Mouse (Mus musculus) thymus, postnatal 4 days (tissue): ENCODE measurements around the gene Cdc42bpg.
"Not testable (repeated sequence)": the region's sequence is repeated elsewhere in the genome, so short reads cannot be mapped to it uniquely, and the experiment has no call there.

Experiments
- DNase-seq: peaks from one replicate; pipeline ENCODE4 v3.0.0; 2021

Gene Cdc42bpg

DNA sequence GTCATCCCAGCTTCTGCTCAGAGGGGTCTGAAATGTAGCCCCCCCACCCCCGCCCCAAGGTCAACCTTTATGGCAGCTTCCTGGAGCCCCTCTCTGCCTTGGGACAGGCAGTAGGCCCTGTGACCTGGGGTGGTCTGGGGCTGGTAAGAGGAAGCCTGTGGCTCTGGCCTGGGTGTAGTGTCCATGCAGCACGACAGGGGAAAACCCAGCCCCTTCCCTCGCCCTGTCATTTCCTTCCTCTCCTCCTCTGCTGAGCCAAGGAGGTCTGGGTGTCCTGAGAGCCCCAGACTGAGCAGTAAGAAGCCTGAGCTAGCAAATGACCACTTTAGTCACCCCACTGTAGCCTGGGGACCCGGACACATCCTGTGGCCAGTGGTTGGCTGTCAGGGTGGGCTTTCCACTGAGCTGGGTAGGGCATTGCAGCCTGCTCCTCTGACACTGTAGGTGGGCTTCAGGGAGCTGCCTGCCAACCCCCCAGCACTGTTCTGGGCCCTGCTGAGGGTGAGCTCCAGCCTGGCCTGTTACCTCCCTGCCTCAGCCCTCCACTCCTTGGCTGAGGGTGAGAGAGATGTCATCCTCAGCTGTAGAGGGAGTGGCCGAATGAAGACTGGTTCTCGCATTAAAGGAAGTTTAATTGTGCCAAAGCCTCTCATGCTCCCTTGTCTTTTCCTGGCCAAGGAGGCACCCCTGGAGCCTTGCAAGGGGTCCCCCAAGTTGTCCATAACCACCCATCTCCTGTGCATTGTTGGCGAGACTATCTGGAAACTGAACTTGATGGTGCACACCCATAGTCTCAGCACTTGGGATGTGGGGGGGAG is 6.6 kb upstream of the Cdc42bpg start:
- DNase-seq = no peak

DNA sequence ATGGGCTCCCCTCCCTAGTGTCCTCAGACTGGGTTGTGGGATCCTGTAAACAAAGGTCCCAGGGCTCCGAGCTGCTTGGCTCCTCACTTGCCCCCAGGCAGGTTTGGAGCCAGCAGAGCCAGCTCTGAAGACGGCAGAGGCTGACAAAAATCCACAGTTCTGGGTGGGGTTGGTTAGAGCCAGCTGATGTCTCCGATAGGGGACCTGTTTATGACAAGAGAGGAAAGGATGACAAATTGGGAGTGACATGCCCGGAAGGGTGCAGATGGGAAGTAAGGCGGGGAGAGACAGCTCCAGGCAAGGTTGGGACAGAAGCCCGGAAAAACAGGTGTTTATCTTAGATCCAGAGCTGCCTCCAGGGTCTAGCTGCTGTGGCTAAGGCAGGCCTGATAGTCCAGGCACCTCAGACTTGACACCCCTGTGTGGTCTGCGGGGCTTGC is 5.8 kb upstream of the Cdc42bpg start:
- DNase-seq = no peak

DNA sequence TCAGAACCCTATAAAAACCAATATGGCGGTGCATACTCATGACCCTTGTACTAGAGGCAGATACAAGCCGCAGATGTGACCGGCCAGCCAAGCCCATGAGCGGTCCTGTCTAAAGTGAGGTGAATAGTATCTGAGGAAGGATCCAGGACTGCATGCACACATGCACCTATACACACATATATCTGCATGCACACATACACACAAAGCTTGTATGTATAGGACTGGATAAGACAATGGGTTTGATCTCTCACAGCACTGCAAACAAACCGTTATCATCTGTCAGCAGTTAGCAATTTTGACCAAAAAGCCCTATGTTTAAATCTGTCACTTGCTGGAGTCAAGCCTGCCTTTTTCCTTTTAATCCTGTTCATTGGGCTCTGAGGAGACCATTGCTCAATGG is 4.1 kb upstream of the Cdc42bpg start:
- no peak for DNase-seq

DNA sequence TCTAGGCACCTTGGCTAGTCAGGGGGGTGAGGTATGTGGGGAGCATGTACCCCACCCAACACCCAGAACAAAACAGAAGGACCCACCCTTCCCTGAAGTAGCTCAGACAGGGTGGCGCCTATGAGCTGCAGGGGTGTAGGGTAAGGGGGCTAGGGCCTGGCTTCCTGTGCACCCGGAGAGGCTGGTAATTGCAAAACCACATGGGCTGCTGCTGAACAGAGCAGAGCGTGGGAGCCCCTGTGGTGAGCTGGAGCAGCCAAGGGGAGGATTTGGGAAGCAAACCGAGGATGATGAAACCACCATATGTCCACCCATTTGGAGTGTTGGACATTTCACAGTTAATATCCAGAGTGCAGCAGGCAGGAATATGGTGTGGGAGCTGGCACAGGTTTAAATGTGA is 3.7 kb upstream of the Cdc42bpg start:
- DNase-seq = peak; percentile 59

DNA sequence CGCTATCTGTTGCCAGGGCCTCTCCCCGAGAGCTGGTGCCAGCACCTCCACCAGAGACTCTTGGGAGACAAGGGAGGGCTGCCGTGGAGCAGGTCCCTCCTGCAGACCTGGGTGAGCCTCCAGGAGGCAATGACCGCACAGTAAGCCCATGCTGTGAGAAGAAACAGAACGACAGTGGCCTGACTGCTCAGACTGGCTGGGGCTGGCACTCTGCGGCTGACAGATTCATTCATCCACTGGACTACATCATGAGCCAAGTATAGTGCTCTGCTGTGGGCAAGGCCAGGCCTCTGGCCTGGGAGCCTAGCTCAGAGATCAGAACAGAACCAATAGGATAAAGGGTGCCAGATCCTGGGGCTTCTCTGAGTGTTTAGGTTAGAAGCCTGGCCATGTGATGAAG is 2.4 kb upstream of the Cdc42bpg start:
- no peak for DNase-seq

DNA sequence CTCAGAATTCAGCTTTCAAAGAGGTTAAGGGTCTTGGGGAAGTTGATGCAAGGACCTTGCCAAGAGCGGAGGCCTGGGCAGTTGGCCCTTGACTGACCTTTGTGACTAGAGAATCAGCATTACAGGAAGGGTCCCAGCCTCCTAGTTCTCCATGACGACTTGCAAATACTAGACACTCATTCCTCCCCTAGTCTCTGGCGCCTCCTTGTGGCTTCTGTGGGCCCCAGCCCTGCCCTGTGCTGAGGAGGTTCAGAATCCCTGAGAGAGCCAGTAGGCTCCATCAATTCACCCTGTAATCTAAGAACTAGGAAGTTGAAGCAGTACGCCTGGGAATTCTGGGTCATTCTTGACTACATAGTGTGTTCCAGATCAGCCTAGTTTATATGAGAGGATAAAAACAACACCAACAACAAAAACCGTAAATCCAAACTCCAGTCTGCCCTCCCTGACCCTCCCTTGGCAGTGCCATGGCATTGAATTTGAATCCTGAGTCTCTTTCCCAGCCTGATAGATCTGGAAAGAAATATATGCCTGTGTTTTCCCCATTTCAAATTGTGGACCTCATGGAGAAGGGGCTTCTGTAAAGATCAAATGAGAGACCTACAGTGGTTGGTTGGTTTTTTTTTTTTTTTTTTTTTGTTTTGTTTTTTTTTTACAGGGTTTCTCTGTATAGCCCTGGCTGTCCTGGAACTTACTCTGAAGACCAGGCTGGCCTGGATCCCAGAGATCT is 1.3 kb upstream of the Cdc42bpg start:
- peak; percentile 96 for DNase-seq

DNA sequence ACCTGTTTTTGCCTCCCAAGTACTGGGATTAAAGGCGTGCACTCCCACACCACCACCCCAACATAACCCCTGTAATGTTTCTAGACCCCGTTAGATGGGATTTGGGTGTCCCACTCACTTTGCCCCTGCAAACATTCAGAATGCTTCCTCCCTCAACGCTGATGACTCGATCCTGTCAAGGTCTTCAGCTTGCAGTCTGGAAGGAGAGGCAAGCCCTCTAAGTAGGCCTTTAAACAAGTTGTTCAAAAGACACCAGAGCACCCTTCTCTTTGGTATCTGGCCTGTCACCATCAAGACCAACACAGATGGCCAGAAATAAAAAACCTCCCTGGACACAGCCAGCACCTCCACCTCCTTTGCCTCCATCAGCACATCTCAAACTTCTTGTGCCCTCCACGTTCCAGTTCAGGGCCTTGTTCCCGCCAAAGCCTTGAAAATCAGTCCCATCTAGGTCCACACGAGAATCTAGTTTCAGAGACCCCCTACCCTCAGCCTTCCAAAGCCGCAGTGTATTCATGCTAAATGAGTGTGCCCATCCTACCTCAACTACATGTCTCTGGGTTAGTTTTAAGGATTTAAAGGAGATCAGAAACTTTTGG is 640 bp upstream of the Cdc42bpg start:
- DNase-seq = no peak

DNA sequence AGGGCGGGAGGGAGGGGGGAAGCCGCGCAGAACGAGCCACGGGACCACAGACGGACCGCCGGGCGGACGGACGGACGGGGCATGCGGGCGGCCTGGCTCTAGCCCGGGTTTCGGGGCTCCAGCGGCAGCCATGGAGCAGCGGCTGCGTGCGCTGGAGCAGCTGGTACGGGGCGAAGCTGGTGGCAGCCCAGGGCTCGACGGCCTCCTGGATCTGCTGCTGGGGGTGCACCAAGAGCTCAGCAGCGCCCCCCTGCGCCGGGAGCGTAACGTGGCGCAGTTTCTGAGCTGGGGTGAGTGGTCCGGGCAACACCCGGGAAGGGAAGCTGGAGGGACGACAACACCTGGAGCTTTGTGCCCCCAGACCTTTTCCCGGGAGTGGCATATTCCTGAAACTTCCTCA is 330 bp downstream of the Cdc42bpg start:
- peak; percentile 95 for DNase-seq

DNA sequence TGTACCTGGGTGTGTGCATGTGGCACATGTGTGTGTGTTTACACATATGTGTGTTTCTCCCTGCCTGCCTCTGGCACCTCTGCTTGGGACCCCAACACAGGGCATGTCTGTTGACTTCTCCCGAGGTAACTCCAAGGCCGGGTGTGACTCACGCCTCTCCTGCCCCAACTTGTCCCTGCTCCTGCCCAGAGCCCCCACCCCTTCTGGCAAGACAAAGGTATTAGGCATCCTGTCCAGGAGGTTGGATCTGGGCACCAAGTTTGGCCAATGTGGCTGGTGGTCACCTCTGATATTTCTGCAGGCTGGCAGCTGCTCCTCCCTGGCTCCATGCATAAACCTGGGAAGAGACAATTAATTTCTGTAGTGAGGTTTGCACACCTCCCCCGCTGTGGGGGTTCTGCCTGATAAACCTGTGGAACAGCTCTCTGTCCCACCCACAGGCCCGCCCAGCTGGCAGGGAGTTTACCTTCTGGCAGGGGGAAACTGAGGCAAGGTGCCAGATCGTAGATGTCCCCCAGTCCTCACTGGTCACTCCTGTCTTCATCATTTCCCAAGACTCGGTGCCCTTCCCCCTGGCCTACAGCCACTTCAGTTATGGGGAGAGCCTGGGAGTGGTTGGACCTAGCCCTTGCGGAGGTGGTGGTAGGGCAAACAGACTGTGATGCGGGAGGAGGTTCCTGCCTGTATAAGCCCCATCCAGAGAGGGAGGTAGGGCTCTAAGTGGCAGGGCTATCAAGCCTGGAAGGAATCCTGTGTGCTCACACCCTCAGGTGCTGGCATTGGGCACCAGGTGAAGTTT is 1.7 kb downstream of the Cdc42bpg start:
- DNase-seq = no peak

DNA sequence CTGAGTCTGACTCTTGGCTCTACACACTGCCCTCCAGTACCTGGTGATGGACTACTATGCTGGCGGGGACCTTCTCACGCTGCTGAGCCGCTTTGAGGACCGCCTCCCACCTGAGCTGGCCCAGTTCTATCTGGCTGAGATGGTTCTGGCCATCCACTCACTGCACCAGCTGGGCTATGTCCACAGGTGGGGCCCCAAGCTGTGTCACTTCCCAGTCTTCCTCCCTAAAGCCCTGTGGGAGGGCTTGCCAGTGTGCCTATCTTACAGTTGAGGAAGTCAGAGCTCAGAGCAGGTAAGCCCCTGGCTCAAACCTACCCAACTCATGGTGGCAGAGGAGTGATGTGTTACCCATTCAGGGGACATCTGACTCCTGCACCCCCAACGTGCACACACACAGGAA is 3.9 kb downstream of the Cdc42bpg start:
- DNase-seq = no peak

DNA sequence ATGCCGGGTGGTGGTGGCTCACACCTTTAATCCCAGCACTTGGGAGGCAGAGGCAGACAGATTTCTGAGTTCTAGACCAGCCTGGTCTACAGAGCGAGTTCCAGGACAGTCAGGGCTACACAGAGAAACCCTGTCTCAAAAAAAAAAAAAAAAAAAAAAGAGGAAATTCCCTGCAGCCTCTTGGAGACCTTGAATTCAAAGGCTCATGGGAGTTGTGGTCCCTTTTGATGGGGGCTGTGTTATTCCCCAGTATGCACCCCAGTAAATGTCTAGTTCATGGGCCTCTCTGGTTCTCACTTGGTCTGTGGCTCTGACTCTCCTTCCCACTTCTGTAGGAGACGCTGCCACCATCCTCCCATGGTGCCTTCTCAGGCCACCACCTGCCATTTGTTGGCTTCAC is 5.5 kb downstream of the Cdc42bpg start:
- not testable (repeated sequence) for DNase-seq

DNA sequence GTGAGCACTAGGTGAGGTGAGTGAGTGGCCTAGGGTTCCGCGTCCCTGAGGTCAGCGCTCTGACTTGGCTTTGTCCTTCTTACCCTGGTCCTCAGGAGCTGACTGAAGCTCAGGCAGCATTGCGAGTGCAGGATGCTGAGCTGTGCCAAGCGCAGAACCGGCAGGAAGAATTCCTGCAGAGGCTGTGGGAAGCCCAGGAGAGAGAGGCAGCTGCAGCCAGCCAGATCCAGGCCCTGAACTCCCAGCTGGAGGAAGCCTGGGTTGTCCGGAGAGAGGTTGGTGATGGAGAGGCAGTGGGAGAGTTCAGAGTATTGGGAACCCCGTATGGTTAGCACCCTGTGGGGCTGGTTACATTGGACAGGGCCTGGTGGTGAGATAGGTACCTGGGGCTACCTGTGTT is 7.5 kb downstream of the Cdc42bpg start:
- DNase-seq = no peak

DNA sequence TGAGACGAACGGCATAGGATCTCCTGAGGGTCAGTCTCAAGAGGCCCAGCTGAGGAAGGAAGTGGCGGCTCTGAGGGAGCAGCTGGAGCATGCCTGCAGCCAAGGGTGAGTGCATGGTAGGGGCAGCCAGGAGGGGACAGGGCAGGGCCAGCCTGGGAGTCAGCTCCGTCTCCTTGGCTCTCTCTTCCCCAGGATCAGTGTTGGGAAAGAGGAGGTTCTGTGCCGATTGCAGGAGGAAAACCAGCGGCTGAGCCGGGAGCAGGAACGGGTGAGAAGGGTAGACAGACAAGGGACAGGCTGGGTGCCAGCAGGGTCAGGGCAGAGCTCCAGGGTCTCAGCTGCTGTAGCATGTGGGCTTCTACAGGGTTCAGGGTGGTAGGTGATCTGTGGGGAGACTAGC is 8.3 kb downstream of the Cdc42bpg start:
- DNase-seq = no peak

DNA sequence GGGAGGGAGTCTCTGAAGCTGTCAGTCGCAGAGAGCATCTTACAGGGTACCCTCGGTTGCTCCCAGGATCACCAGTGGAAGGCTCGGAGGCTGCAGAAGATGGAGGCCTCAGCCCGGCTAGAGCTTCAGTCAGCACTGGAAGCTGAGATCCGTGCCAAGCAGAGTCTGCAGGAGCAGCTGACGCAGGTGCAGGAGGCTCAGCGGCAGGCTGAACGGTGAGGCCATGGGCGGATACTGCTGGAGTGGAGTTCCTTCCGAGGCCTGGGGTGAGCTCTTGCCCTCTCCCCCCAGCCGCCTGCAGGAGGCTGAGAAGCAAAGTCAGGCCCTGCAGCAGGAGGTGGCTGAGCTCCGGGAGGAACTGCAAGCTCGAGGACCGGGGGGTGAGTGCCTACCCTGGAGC is 9.3 kb downstream of the Cdc42bpg start:
- DNase-seq = no peak

DNA sequence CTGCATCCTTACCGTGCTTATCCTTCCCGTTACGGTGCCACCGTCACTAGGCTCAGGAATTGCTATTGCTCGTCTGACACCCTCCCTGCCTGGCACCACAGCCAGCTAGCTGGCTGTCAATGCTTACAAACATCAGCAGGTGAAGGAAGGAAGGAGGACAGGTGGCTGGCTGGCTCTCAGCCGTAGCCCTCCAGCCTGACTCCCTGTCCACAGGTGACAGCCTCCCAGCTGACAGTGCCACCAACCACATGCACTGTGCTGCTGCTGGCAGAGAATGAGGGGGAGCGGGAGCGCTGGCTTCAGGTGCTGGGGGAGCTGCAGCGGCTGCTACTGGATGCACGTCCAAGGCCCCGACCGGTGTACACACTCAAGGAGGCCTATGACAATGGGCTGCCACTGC is 11.9 kb downstream of the Cdc42bpg start:
- no peak for DNase-seq

DNA sequence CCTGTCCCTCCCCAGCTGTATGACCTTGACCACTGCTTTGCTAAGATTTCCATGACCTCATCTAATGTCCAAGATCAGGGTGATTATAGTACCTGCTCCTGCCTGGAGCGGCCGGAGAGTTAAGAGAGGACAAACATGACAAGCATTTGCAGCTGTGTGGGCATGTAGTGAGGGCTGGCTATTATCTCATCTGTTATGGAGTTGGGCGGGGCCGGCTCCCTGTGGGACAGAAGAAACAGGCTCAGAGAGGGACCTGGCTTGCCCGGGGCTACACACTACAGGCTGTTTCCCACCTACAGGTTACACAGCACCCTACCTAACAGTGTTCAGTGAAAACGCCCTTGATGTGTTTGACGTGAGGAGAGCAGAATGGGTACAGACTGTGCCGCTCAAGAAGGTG is 15.1 kb downstream of the Cdc42bpg start:
- no peak for DNase-seq

DNA sequence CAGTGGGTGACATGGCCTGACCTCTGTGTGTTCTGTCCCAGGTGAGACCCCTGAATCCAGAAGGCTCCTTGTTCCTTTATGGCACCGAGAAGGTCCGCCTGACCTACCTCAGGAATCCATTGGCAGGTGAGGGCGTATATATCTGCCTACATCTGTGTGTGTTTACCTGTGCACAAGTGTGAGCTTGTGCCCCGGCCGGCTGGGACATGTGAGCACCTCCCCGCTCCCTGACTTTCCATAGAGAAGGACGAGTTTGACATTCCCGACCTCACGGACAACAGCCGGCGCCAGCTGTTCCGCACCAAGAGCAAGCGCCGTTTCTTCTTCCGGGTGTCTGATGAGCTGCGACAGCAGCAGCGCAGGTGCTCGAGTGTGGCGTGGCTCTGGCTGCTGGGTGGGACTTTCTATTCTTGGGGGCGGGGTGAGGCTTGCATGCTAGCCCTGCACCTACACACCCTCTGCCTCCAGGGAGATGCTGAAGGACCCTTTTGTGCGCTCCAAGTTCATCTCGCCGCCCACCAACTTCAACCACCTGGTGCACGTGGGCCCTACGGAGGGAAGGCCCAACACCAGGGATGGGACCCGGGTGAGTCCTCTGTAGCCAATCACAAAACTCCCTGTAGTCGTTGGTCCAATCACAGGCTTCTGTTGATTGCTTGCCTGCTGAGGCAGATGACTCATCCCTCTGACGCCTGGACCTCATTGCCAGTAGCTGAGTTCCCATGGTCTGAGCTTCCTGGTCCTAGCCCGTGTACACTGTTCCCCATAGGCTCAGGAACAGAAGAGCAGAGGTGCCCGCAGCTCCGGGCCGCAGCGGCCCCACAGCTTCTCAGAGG is 15.7 kb downstream of the Cdc42bpg start:
- DNase-seq = no peak

DNA sequence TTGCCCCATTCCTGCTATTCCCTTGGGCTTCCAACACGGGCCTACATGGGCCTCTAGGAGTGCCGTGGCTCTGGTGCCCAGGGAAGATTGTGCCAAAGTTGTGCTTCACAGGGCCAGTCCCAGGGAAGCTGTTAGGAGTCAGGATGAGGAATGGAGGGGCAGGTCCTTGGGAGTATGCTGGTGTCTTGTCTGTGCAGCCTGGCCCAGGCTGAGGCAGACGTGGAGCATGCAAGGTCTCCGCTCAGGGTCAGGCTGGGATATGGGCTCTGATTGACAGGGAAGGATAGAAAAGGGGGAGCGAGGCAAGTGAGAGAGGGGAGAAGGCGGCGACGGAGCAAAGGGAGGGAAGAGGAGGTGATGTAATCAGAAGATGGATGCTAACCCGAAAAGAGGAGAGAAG is 18.5 kb downstream of the Cdc42bpg start:
- DNase-seq = no peak

DNA sequence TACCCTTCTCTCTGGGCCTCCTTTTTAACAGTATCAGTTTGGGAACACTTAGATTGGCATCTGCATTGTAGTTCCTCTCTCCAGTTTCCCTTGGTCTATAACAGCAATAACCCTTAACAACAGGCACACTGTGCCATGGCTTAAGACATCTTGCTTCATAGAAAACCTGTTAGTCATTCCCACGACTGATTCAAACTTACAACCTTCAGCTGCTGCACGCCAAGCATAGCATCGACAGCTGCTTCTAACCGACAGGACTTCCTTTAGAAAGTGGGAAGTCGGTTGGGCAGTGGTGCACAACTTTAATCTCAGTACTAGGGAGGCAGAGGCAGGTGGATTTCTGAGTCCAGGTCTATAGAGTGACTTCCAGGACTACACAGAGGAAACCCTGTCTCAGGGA is 24.9 kb downstream of the Cdc42bpg start:
- no peak for DNase-seq

DNA sequence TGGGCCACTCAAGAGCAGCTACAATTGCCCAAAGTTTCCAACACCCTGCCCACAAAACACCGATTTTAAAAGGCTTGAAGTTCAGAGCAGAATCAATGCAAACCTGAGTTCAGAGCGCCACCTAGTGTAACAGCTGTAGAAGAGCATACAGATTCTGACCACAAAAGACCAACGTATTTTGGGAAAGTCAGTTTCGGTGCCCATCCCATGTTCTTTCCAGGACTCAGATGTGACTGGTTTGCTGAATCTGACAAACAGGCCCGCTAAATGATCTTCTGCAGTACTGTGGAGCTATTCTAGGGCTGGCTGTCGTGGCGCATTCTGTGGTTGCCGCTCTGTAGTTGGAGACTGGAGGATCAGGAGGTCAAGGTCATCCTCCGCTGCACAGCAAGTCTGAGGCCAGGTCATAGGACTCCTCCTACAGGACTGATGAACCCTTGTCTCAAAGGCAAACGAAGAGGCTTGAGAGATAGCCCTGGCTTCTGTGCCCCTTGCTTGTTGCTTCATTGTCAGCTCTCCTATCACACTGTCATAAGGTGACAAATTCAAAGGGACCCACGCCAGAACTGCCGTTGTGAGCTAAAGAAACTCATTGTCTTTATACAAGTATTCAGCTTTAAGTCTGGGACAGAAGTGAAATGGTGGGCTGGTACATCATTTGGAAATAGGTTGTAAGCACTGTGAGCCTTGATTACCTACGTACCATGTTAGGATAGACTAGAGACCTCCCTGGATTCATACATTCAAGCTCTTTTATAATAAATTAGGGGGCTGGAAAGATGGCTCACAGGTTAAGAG is 25.7 kb downstream of the Cdc42bpg start:
- DNase-seq = peak; percentile 74
